Comparison of ENCODE assay signal across 8 mouse cellular contexts in the genomic region with DNA sequence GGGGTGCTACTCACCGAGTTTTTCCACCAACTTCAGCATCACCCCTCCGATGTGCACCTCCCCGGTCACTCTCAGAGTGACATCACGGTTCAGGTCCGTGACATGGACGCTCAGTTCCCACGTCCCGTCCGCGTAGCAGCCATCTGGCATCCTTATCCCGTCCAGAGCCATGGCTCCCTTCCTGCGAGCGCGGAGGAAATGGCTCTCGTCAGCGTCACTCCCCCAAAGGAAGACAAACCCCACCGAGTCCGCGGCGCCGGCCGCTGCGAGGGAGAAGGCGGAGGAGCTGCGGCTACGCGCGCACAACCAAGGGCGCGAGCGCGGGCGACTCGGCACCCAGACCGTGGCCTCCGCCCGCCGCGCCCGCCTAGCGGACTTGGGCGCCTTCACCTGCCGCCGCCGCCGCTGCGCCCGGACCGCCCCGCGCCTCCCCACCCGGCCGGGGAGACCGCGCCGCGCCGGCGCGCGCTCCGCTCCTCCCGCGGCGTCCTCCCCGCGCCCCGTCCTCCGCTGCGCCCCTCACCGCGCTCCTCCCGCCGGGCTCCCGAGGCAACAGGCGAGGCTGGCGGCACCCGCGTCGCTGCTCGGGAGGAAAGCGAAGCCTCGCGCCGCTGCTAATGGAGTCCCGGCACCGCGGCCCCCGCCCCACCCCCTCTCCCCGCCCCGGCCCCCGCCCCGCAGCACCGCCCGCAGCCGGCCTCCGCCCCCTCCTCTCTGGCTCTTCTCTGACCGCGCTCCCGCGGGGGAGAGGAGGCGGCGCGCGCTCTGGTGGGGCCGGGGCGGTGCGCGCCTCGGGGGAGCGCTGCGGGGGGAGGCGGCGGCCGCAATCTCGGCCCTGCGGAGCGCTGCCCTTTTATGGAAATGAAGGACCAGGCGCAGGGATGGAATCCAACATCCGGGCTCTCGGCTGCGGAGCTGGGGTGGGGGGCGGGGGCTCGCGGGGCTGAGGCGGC. TPM values are rescaled to one million over a fixed set of nuclear protein-coding genes. Genes with fewer than 3 reads are reported as not detected.
DNase-seq lines count a peak whose midpoint lies in the region; ATAC-seq and TF ChIP-seq lines count a peak whose summit lies in the region.

A gene (minus strand): TSS at position 708 of the 953 bp plus-strand sequence.

- H3K4me3 ChIP-seq in lung, embryonic 14.5 days (ENCODE audit: low read depth, low read length) = peak within 1 kb of the TSS; percentile 73

- no peak for TF ChIP-seq CTCF in lung, embryonic 14.5 days (IDR thresholded peaks at IDR 0.05; ENCODE audit: low read depth)

- ATAC-seq in frontal cortex, adult (ENCODE audit: low TSS enrichment) = peak; percentile 80
- peak; percentile 92 for ATAC-seq in lung, embryonic 14.5 days (ENCODE audit: insufficient read depth)
- ATAC-seq in activated CD4-positive, CD25-positive, alpha-beta regulatory T cell, adult 4 months = no peak

- peaks cover 4% of the 10 kb centered on the region; the same call in 1 of the 2 replicates for H3K4me1 ChIP-seq in lung, embryonic 14.5 days (ENCODE audit: insufficient read depth)

- peak within 1 kb of the TSS; percentile 98 for H3K27ac ChIP-seq in lung, embryonic 14.5 days (ENCODE audit: low read depth)

- peak within 1 kb of the TSS; percentile 85 for H3K9ac ChIP-seq in lung, embryonic 14.5 days

- no peaks in the 10 kb centered on the region for H3K27me3 ChIP-seq in lung, embryonic 14.5 days (ENCODE audit: insufficient read depth, low read length)

- peak within 1 kb of the TSS; percentile 76 for H3K4me2 ChIP-seq in lung, embryonic 14.5 days

- no peaks in the 10 kb centered on the region for H3K9me3 ChIP-seq in lung, embryonic 14.5 days (ENCODE audit: low read depth, low read length)

- 0 out of 2 replicates have a peak, but pooled peaks cover 5% of the 10 kb centered on the region for H3K36me3 ChIP-seq in lung, embryonic 14.5 days (ENCODE audit: insufficient read depth)

- peak; percentile 97 for DNase-seq in Muller cell, postnatal 12 days (ENCODE audit: inconsistent ontology term)
- peak; percentile 75 for DNase-seq in cerebellum, adult 8-10 months
- peak; percentile 88 to 90 for DNase-seq in heart, postnatal 36 days
- DNase-seq in layer of hippocampus, adult 8-10 months (ENCODE audit: low spot score in 2 of 2) = peak; percentile 61 to 77
- peak; percentile 96 for DNase-seq in lung, embryonic 14.5 days
- DNase-seq in retina, embryonic 14.5 days (ENCODE audit: low spot score) = peak; percentile 86

- intact Hi-C loops in heart, postnatal 36 days (cut with DNase I) = loop anchor here (1.0 to 5.0 kb wide), 4 partner anchors 25 to 67 kb away; no protein-coding TSS in a partner anchor

- WGBS in lung, embryonic 14.5 days = under 1% methylated on average over 86 of the region's 126 CpGs

RNA-seq across cellular contexts. Expression of the gene that starts here (rescaled TPM):
- total RNA-seq in heart, postnatal 36 days (2021) = 100 to 1,000 TPM; 272 to 292 TPM
- 100 to 1,000 TPM in 3 of 4 experiments, 10 to 100 TPM in 1; 94.1 to 107 (median 101) TPM for total RNA-seq in layer of hippocampus, adult 8-10 months (2022)
- polyA plus RNA-seq in lung, embryonic 14.5 days (2014; fragmentation: Nextera tagmentation; extraction: Ambion mirVana) = 209 and 229 TPM in 2 replicates
- under 1 TPM in 1 of 2 experiments, not detected in 1; 0.25 TPM for polyA plus RNA-seq in activated CD4-positive, CD25-positive, alpha-beta regulatory T cell, adult 4 months (2017; shearing (Covaris generic))

Comparison
In these comparisons a context has a peak if more than half of its experiments do, and no peak if none do; other contexts are left out.
1. RNA of the gene that starts here (polyA plus RNA-seq): 209 to 229 TPM in lung, embryonic 14.5 days; 0.25 TPM in activated CD4-positive, CD25-positive, alpha-beta regulatory T cell, adult 4 months; every median in the first group is over 100 times any median in the second.
2. Peak in every context shown above with its lines, with median percentiles within 50 percentile points of each other: DNase-seq.